ENCODE assay signal across 24 mouse cellular contexts in the genomic region with DNA sequence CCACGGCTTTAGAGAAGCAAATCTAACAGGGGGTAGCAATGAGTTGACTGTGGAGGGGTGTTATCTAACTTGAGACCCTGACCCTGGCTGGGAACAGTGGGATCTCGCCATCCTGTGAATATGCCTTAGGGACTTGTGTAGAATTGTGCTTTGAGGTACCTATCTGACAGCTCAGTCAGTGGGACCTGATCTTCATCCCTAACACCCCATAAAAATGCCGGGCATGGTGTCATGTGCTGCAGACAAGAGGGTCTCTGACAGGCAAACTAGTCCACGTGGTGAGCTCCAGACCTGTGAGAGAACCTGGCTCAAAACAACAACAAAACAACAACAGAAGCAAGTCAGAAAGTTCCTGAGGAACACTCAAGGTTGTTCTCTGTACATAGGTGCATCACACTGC. TPM values are rescaled to one million over a fixed set of nuclear protein-coding genes. Genes with fewer than 3 reads are reported as not detected.
DNase-seq lines count a peak whose midpoint lies in the region; ATAC-seq and TF ChIP-seq lines count a peak whose summit lies in the region.
"Had no signal": no experiment of that assay in that cellular context is flagged by ENCODE, and none has a peak within 500 bp of the region (broad histone marks: within the 10 kb centered on the region; RNA-seq: fewer than 3 reads in every experiment).

No protein-coding gene starts in this region.

- H3K4me1 ChIP-seq in heart, embryonic 10.5 days, result peaks cover 20% of the 10 kb centered on the region
- H3K4me1 ChIP-seq in megakaryocyte, embryonic 14.5 days, result peaks cover 18% of the 10 kb centered on the region
- peaks cover 43% of the 10 kb centered on the region for H3K4me1 ChIP-seq in limb, embryonic 13.5 days
- H3K4me1 ChIP-seq in liver, postnatal 0 days (ENCODE audit: insufficient read depth), result peaks cover 7% of the 10 kb centered on the region
- H3K4me1 ChIP-seq: stomach, embryonic 15.5 days had no signal

- no peak for TF ChIP-seq CTCF in liver, postnatal 0 days (IDR thresholded peaks at IDR 0.05; ENCODE audit: low read depth)

- H3K4me3 ChIP-seq in heart, embryonic 10.5 days, result no peak overlapping the region
- peak overlapping the region; percentile 87 for H3K4me3 ChIP-seq in megakaryocyte, embryonic 14.5 days (replicated peaks)
- no peak overlapping the region for H3K4me3 ChIP-seq in limb, embryonic 13.5 days
- no peak overlapping the region for H3K4me3 ChIP-seq in liver, postnatal 0 days (ENCODE audit: low read depth, low read length)
- H3K4me3 ChIP-seq: midbrain, embryonic 15.5 days; stomach, embryonic 15.5 days had no signal

- WGBS in heart, embryonic 10.5 days, result 57% methylated on average over 4 of the region's 4 CpGs
- WGBS in limb, embryonic 13.5 days, result 28% methylated on average over 4 of the region's 4 CpGs
- 66% methylated on average over 4 of the region's 4 CpGs for WGBS in liver, postnatal 0 days (ENCODE audit: insufficient replicate concordance)

- intact Hi-C loops in heart, postnatal 25 days (cut with DNase I), result no loop called here

- no peak for TF ChIP-seq EP300 in liver, postnatal 0 days (IDR thresholded peaks at IDR 0.05; ENCODE audit: low read depth)

- H3K4me2 ChIP-seq in limb, embryonic 13.5 days (replicated peaks), result peak overlapping the region; percentile 37; the same call in 1 of the 2 replicates
- peak overlapping the region; percentile 62 for H3K4me2 ChIP-seq in liver, postnatal 0 days (ENCODE audit: low read depth, low read length)
- H3K4me2 ChIP-seq: midbrain, embryonic 15.5 days had no signal

- no peak overlapping the region for H3K9ac ChIP-seq in limb, embryonic 13.5 days
- H3K9ac ChIP-seq in liver, postnatal 0 days (replicated peaks), result no peak overlapping the region
- H3K9ac ChIP-seq: midbrain, embryonic 15.5 days; stomach, embryonic 15.5 days had no signal

- H3K27me3 ChIP-seq in heart, embryonic 10.5 days (ENCODE audit: insufficient read depth, poor library complexity, severe bottlenecking), result no peaks in the 10 kb centered on the region
- peaks cover 44% of the 10 kb centered on the region for H3K27me3 ChIP-seq in megakaryocyte, embryonic 14.5 days (replicated peaks)
- no peaks in the 10 kb centered on the region; the same call in 1 of the 2 replicates for H3K27me3 ChIP-seq in limb, embryonic 13.5 days
- no peaks in the 10 kb centered on the region for H3K27me3 ChIP-seq in liver, postnatal 0 days (ENCODE audit: insufficient read depth, low read length)
- H3K27me3 ChIP-seq: midbrain, embryonic 15.5 days; stomach, embryonic 15.5 days had no signal

- peak overlapping the region; percentile 45; the same call in 1 of the 2 replicates for H3K27ac ChIP-seq in heart, embryonic 10.5 days
- H3K27ac ChIP-seq in limb, embryonic 13.5 days, result no peak overlapping the region
- H3K27ac ChIP-seq in liver, postnatal 0 days (ENCODE audit: low read depth), result no peak overlapping the region
- H3K27ac ChIP-seq: midbrain, embryonic 15.5 days; stomach, embryonic 15.5 days had no signal

- no peak for DNase-seq in heart, embryonic 10.5 days (ENCODE audit: low spot score)
- no peak for DNase-seq in heart, postnatal 25 days (ENCODE audit: low spot score)
- no peak for DNase-seq in liver, postnatal 0 days
- no peak for DNase-seq in layer of hippocampus, postnatal 14 days (ENCODE audit: low spot score in 2 of 2)
- DNase-seq: cerebellum, adult 11 months; cerebellum, postnatal 10 days; layer of hippocampus, adult 9-11 months; right cerebral cortex, postnatal 14 days; thymus, postnatal 14 days had no signal

- no peaks in the 10 kb centered on the region for H3K36me3 ChIP-seq in heart, embryonic 10.5 days
- H3K36me3 ChIP-seq in megakaryocyte, embryonic 14.5 days (replicated peaks; ENCODE audit: low read length), result no peaks in the 10 kb centered on the region
- no peaks in the 10 kb centered on the region for H3K36me3 ChIP-seq in limb, embryonic 13.5 days
- no peaks in the 10 kb centered on the region for H3K36me3 ChIP-seq in liver, postnatal 0 days (replicated peaks; ENCODE audit: insufficient read depth, low read length)
- H3K36me3 ChIP-seq: G1E; midbrain, embryonic 15.5 days; stomach, embryonic 15.5 days had no signal

- no peaks in the 10 kb centered on the region for H3K9me3 ChIP-seq in heart, embryonic 10.5 days
- no peaks in the 10 kb centered on the region for H3K9me3 ChIP-seq in megakaryocyte, embryonic 14.5 days
- peaks cover 5% of the 10 kb centered on the region; the same call in 1 of the 2 replicates for H3K9me3 ChIP-seq in limb, embryonic 13.5 days
- no peaks in the 10 kb centered on the region for H3K9me3 ChIP-seq in liver, postnatal 0 days (ENCODE audit: low read length)
- H3K9me3 ChIP-seq: G1E; midbrain, embryonic 15.5 days; stomach, embryonic 15.5 days had no signal

- ATAC-seq in megakaryocyte, adult 5-6 weeks (ENCODE audit: poor library complexity, severe bottlenecking), result no peak
- no peak for ATAC-seq in limb, embryonic 13.5 days (ENCODE audit: low FRiP score, low read depth)
- no peak for ATAC-seq in liver, postnatal 0 days
- ATAC-seq: hindbrain, embryonic 16.5 days; midbrain, embryonic 15.5 days had no signal

RNA-seq across cellular contexts. Expression of a gene that starts 27.4 kb away (rescaled TPM):
- 4.9 and 5.0 TPM in 2 replicates for polyA plus RNA-seq in heart, embryonic 10.5 days (2016; fragmentation: Nextera tagmentation; extraction: Ambion mirVana)
- 1 to 10 TPM; 1.0 to 1.6 TPM for total RNA-seq in heart, postnatal 25 days (2021)
- 136 and 290 TPM in 2 replicates for polyA plus RNA-seq in megakaryocyte, embryonic 14.5 days (2012; ENCODE audit: insufficient read depth, low replicate concordance)
- total RNA-seq in megakaryocyte, adult 5-6 weeks (2015), result 3.6 and 4.3 TPM in 2 replicates
- 7.3 and 7.4 TPM in 2 replicates for total RNA-seq in megakaryocyte, adult 5-6 weeks (2017)
- 0.93 and 1.2 TPM in 2 replicates for polyA plus RNA-seq in limb, embryonic 13.5 days (2015; fragmentation: Nextera tagmentation; extraction: Ambion mirVana)
- 12.1 and 13.3 TPM in 2 replicates for polyA plus RNA-seq in liver, postnatal 0 days (2015; fragmentation: Nextera tagmentation; extraction: Ambion mirVana)
- under 1 TPM; 0.64 to 0.85 TPM for total RNA-seq in layer of hippocampus, postnatal 14 days (2021)

RNA-seq across cellular contexts. Expression of a gene that starts 34.9 kb away (rescaled TPM):
- not detected in 2 replicates for polyA plus RNA-seq in heart, embryonic 10.5 days (2016; fragmentation: Nextera tagmentation; extraction: Ambion mirVana)
- not detected for total RNA-seq in heart, postnatal 25 days (2021)
- polyA plus RNA-seq in megakaryocyte, embryonic 14.5 days (2012; ENCODE audit: insufficient read depth, low replicate concordance), result not detected in 2 replicates
- 0.11 TPM in 1 of 2 replicates, not detected in the other for total RNA-seq in megakaryocyte, adult 5-6 weeks (2015)
- 0.18 TPM in 1 of 2 replicates, not detected in the other for total RNA-seq in megakaryocyte, adult 5-6 weeks (2017)
- not detected in 2 replicates for polyA plus RNA-seq in limb, embryonic 13.5 days (2015; fragmentation: Nextera tagmentation; extraction: Ambion mirVana)
- polyA plus RNA-seq in liver, postnatal 0 days (2015; fragmentation: Nextera tagmentation; extraction: Ambion mirVana), result not detected in 2 replicates
- not detected for total RNA-seq in layer of hippocampus, postnatal 14 days (2021)
- total RNA-seq: adrenal gland, postnatal 14 days; gastrocnemius, adult 8-10 months; heart, postnatal 4 days; megakaryocyte-erythroid progenitor cell, adult 5-6 weeks had no signal
- polyA plus RNA-seq: brain, embryonic 14.5 days; forebrain, embryonic 11.5 days; G1E; hindbrain, embryonic 16.5 days; intestine, embryonic 16.5 days; kidney, embryonic 14.5 days; midbrain, embryonic 15.5 days; stomach, embryonic 15.5 days had no signal
